Mouse (Mus musculus): ENCODE data around the gene Arnt.
"Not testable (repeated sequence)": the region's sequence is repeated elsewhere in the genome, so short reads cannot be mapped to it uniquely, and the experiment has no call there.

DNA sequence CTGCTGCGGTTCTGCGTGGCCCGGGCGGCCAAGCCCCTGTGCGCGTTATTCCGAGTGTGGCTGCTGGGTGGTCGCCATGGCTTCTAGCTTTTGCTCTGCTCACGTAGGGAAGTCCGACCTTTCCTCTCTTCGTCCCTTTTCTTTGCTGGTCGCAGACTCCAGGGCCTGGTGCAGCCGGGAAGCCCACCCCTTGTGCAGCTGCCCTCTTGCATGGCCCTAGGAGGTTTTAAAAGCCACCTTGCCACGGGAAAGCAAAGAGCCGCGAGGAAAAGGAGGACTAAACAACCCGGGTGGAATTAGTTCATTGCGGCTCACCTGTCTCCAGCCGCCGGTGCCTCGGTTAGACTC is 6.3 kb upstream of the Arnt start:
- not testable (repeated sequence) for TF ChIP-seq CTCF (IDR thresholded peaks at IDR 0.05; ENCODE audit: borderline replicate concordance, insufficient read depth, low read depth, low read length); POLR2A (IDR thresholded peaks at IDR 0.05; ENCODE audit: borderline replicate concordance, insufficient read depth, low read length)
